Mouse (Mus musculus): Measurements from ENCODE around the gene Praf2.

GRCm38 (mm10) chrX:7769302-7770017, 41.2 kb downstream of the Praf2 start:
- TF ChIP-seq EP300 (IDR thresholded peaks at IDR 0.05; ENCODE audit: low read depth) (0 out of 2 replicates have a peak, but pooled peaks have one; percentile 25), CTCF (IDR thresholded peaks at IDR 0.05; ENCODE audit: low read depth) (no peak)

Data from liver, postnatal 0 days (tissue).